Mouse (Mus musculus) heart, embryonic 13.5 days (tissue): ENCODE results near the gene Olfr346. TPM values are rescaled to one million over a fixed set of nuclear protein-coding genes. Genes with fewer than 3 reads are reported as not detected.

Source experiments
- ATAC-seq: fragments of 200-750 bp; cut with Nextera tagmentation; 2 replicates; pipeline ENCODE4 v1.8.0; 2017; ENCODE audit warnings: moderate TSS enrichment; ENCODE audit not compliant: insufficient number of reproducible peaks, low FRiP score, low TSS enrichment; ENCODE audit errors: extremely low read depth
- H3K27ac ChIP-seq: fragments of 300-500 bp; sonication (generic); replicated peaks from 2 replicates; pipeline ENCODE4 v1.5.1; 2015; ENCODE audit warnings: moderate library complexity, mild to moderate bottlenecking, inconsistent platforms
- H3K27me3 ChIP-seq: fragments of 300-500 bp; sonication (generic); replicated peaks from 2 replicates; pipeline ENCODE4 v1.6.1; 2015; ENCODE audit warnings: mild to moderate bottlenecking, inconsistent platforms
- H3K36me3 ChIP-seq: fragments of 300-500 bp; sonication (generic); 2 replicates; pipeline ENCODE4 v1.6.1; 2015; ENCODE audit warnings: mild to moderate bottlenecking, inconsistent platforms
- H3K4me1 ChIP-seq: fragments of 300-500 bp; sonication (generic); 2 replicates; pipeline ENCODE4 v1.6.1; 2015; ENCODE audit warnings: inconsistent platforms
- H3K4me2 ChIP-seq: fragments of 300-500 bp; sonication (generic); 2 replicates; pipeline ENCODE4 v1.6.1; 2015; ENCODE audit warnings: inconsistent platforms, mild to moderate bottlenecking, moderate library complexity
- H3K4me3 ChIP-seq: fragments of 300-500 bp; sonication (generic); 2 replicates; pipeline ENCODE4 v1.5.1; 2015; ENCODE audit warnings: moderate library complexity, mild to moderate bottlenecking, inconsistent platforms
- H3K9ac ChIP-seq: fragments of 300-500 bp; sonication (generic); 2 replicates; pipeline ENCODE4 v1.6.1; 2015; ENCODE audit warnings: inconsistent platforms, mild to moderate bottlenecking, moderate library complexity
- H3K9me3 ChIP-seq: fragments of 300-500 bp; sonication (generic); 2 replicates; pipeline ENCODE4 v1.6.1; 2016; ENCODE audit warnings: inconsistent platforms
- WGBS: fragments of 180-500 bp; shearing (Covaris S2); methylation state at CpG from one replicate; pipeline ENCODE4 v1.1.7; 2015; ENCODE audit warnings: mixed read lengths; 5-methylcytosine and 5-hydroxymethylcytosine counted together
- polyA plus RNA-seq: library from polyadenylated mRNA; unstranded; fragments of >200 nt; fragmentation: Nextera tagmentation; extraction: Ambion mirVana; gene quantifications from 2 replicates; pipeline ENCODE4 v1.2.1, GENCODE M21; 2015

Gene Olfr346
- not detected in 2 replicates for polyA plus RNA-seq

DNA sequence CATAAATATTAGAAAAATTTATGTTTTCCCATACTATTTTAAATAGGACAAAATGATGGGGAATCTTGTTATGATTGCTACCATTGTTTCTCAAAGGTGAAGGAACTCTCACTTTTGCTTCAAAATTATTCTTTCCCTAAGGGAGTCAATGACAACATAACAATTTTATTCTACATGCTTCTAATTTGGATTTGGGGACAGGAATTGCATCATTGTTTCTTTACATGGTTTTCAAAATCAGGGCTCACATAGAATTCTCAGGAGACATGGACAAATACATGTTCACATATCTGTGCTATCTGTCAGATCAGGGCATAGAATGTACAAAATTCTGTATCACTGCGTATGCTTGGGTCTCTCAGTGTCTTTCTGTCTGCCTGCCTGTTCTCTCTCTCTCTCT, at the start of gene Olfr346:
Gene Olfr346, plus strand, starts transcription at position 301 of the 400 bp plus-strand sequence.
- ATAC-seq = no peak
- Histone ChIP-seq H3K27ac (no peak within 1 kb of the TSS), H3K27me3 (no peaks in the 10 kb centered on the region), H3K9me3 (peaks cover 24% of the 10 kb centered on the region), H3K36me3 (no peaks in the 10 kb centered on the region), H3K4me1 (no peaks in the 10 kb centered on the region), H3K9ac (no peak within 1 kb of the TSS), H3K4me2 (no peak within 1 kb of the TSS), H3K4me3 (no peak within 1 kb of the TSS)
- WGBS = 64% methylated on average over 1 of the region's 1 CpGs

DNA sequence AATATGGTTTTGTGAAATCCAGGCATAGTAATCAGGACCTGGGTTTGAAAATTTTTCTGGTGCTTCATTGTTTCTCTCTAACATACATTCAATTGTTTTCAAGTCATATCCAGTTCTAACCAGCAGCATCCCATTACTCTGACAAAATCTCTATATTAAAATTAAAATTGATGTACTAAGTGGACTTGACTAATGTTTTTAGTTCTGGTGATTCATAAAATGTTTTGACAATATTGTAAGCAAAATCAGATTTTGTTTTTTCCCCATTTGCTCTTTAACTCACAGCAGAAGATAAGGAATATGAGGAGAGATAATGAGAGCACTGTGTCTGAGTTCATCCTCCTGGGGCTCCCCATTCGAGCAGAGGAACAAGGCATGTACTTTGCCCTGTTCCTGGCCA, 45.8 kb upstream of the Olfr346 start, which contains the start of gene Olfr345:
Gene Olfr345, plus strand, starts transcription at position 301 of the 400 bp plus-strand sequence.
- 52% methylated on average over 1 of the region's 1 CpGs for WGBS
- H3K27me3 ChIP-seq = no peaks in the 10 kb centered on the region
- H3K27ac ChIP-seq = no peak within 1 kb of the TSS
- no peak within 1 kb of the TSS for H3K9ac ChIP-seq
- no peaks in the 10 kb centered on the region for H3K36me3 ChIP-seq
- no peak within 1 kb of the TSS for H3K4me2 ChIP-seq
- peaks cover 24% of the 10 kb centered on the region for H3K9me3 ChIP-seq
- ATAC-seq = no peak
- no peaks in the 10 kb centered on the region for H3K4me1 ChIP-seq
- H3K4me3 ChIP-seq = no peak within 1 kb of the TSS

- Histone ChIP-seq H3K36me3 (no peaks in the 10 kb centered on the region), H3K4me1 (no peaks in the 10 kb centered on the region), H3K27me3 (no peaks in the 10 kb centered on the region), H3K27ac (no peak within 1 kb of the TSS), H3K9ac (no peak within 1 kb of the TSS), H3K4me2 (no peak within 1 kb of the TSS), H3K4me3 (no peak within 1 kb of the TSS), H3K9me3 (peaks cover 23% of the 10 kb centered on the region; the same call in 1 of the 2 replicates)
- no peak for ATAC-seq
Observed at GRCm38 (mm10) chr2:36731602-36732001, 46.0 kb downstream of the Olfr346 start, which contains the start of gene Olfr347. Gene Olfr347, plus strand, starts transcription at chr2:36731902.

DNA sequence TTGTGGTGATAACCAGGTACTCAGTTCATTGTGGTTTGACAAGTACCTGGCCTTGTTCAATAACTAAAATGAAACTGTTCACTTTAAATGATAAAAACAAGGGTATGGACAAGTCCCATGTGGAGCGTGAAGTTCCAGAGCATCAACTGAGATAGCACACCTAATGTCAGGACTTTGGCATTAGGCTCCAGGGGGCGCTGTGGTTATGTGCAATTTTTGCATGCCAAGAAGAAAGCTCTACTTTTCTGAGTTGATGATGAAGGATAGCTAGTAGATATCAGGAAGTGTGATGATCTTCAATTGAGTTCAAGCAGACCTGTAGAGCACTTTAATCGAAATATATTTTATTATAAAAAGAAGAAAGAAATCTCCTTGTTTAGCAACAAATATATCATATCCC, 50.6 kb downstream of the Olfr346 start:
- WGBS = 42% methylated on average over 3 of the region's 3 CpGs
- no peaks in the 10 kb centered on the region for H3K36me3 ChIP-seq
- H3K4me1 ChIP-seq = no peaks in the 10 kb centered on the region
- H3K4me3 ChIP-seq = no peak overlapping the region
- no peak overlapping the region for H3K4me2 ChIP-seq
- ATAC-seq = no peak
- peaks cover 12% of the 10 kb centered on the region; the same call in 1 of the 2 replicates for H3K9me3 ChIP-seq
- H3K27ac ChIP-seq = no peak overlapping the region
- no peak overlapping the region for H3K9ac ChIP-seq
- no peaks in the 10 kb centered on the region for H3K27me3 ChIP-seq

Other genes starting within 250 kb of the Olfr346 start
- gene Olfr340, start 233.2 kb upstream of the Olfr346 start, polyA plus RNA-seq = not detected in 2 replicates
- gene Olfr341, start 203.3 kb upstream of the Olfr346 start, polyA plus RNA-seq = not detected in 2 replicates
- not detected in 2 replicates for gene Olfr342, start 160.8 kb upstream of the Olfr346 start, polyA plus RNA-seq
- gene Olfr344, start 119.1 kb upstream of the Olfr346 start, polyA plus RNA-seq = not detected in 2 replicates
- gene Olfr345, start 45.7 kb upstream of the Olfr346 start, polyA plus RNA-seq = not detected in 2 replicates
- gene Olfr347, start 46.1 kb downstream of the Olfr346 start, polyA plus RNA-seq = not detected in 2 replicates
- not detected in 2 replicates for gene Olfr348, start 98.5 kb downstream of the Olfr346 start, polyA plus RNA-seq
- gene Olfr50, start 104.8 kb downstream of the Olfr346 start, polyA plus RNA-seq = not detected in 2 replicates
- not detected in 2 replicates for gene Olfr3, start 131.2 kb downstream of the Olfr346 start, polyA plus RNA-seq
- gene Olfr350, start 160.5 kb downstream of the Olfr346 start, polyA plus RNA-seq = not detected in 2 replicates
- not detected in 2 replicates for gene Olfr351, start 176.9 kb downstream of the Olfr346 start, polyA plus RNA-seq
- gene Olfr352, start 182.7 kb downstream of the Olfr346 start, polyA plus RNA-seq = not detected in 2 replicates
- gene Olfr353, start 207.1 kb downstream of the Olfr346 start, polyA plus RNA-seq = not detected in 2 replicates
- gene Olfr354, start 219.9 kb downstream of the Olfr346 start, polyA plus RNA-seq = not detected in 2 replicates
- gene Olfr355, start 243.1 kb downstream of the Olfr346 start, polyA plus RNA-seq = not detected in 2 replicates